Mouse (Mus musculus) small intestine, adult 2 months (tissue): ENCODE results near the gene Ranbp3.
A peak's percentile ranks its signal among the peaks of the same experiment; 100 is the strongest.

Source experiments
- CTCF ChIP-seq: fragments of 200-500 bp; IDR thresholded peaks from 2 replicates; pipeline ENCODE4 v1.5.1; 2012; ENCODE audit warnings: low read depth, mild to moderate bottlenecking, control low read depth, inconsistent platforms, low read length, moderate library complexity, mixed read lengths; ENCODE audit not compliant: insufficient replicate concordance, insufficient read length; ENCODE audit errors: extremely low read depth
- POLR2A ChIP-seq: fragments of 200-500 bp; IDR thresholded peaks from 2 replicates; pipeline ENCODE4 v1.6.1; 2012; ENCODE audit warnings: low read depth, mild to moderate bottlenecking, control low read depth, inconsistent platforms, low read length, moderate library complexity

DNA sequence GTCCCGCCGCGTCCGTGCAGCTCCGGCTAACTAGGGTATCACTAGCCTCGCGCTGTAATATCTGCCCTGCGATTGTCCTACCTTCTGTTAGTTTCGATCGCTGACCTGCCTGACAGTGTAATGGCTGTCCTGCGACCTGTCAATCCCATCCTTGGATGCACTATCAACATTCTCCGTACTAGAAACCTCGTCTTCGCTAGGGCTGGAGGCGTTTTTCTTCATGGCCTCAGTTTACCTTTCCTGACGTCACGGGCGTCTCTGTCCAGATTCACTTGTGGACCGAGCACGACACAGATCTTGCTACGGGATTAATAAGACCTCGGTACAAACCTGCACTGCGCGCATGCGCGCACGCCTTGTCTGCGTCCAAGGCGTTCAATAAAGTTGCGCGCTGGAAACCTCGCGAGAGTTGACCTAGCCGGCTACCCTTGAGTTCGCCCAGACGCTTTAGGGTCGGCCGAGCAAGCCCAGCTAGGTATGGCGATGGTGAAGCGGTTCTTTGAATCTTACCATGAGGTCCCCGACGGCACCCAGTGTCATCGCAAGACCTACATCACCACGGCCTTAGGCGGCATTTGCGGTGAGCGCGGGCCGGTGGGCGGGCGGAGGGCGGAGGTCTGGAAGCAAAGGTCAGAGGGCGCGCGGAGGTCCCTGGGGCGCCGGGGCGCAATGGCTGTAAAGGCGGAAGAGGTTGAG lies 44.4 kb downstream of the Ranbp3 start, which contains the start of the genes Ndufa11 and Vmac:
- TF ChIP-seq CTCF (no peak), POLR2A (peak; percentile 63; the same call in 1 of the 2 replicates)
